ENCODE assay signal across 13 mouse cellular contexts in the genomic region with DNA sequence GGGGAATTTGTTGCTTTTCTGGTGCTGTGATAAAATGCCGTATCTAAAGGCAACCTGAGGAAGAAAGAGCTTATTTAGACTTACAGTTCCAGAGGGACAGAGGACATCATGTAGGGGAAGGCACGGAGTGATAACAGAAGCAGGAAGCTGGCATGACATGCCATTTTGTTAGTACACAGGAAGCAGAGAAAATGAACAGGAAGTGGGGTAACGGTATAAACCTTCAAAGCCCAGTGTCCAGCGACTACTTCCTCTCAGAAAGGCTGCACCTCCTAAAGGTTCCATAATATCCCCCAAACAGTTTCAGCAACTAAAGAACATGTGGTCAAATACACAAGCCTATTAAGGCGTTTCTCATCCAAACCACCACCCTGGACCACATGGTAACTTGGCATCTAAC. TPM values are rescaled to one million over a fixed set of nuclear protein-coding genes. Genes with fewer than 3 reads are reported as not detected.
DNase-seq lines count a peak whose midpoint lies in the region; ATAC-seq and TF ChIP-seq lines count a peak whose summit lies in the region.
"Had no signal": no experiment of that assay in that cellular context is flagged by ENCODE, and none has a peak within 500 bp of the region (broad histone marks: within the 10 kb centered on the region; RNA-seq: fewer than 3 reads in every experiment).

No protein-coding gene starts in this region.

- TF ChIP-seq POLR2A in spleen, adult 2 months (IDR thresholded peaks at IDR 0.05; ENCODE audit: low read depth, low read length) = no peak

- H3K27ac ChIP-seq in heart, embryonic 11.5 days (ENCODE audit: low read depth, low read length) = peak overlapping the region; percentile 35
- H3K27ac ChIP-seq in spleen, adult 2 months (ENCODE audit: insufficient read depth, low read length) = peak overlapping the region; percentile 29; the same call in 1 of the 2 replicates
- H3K27ac ChIP-seq in heart, embryonic 16.5 days (ENCODE audit: low read length) = peak overlapping the region; percentile 26
- H3K27ac ChIP-seq: layer of hippocampus, adult 2 months; limb, embryonic 13.5 days; neural tube, embryonic 12.5 days had no signal

- TF ChIP-seq CTCF in spleen, adult 2 months (IDR thresholded peaks at IDR 0.05; ENCODE audit: extremely low read depth, insufficient read depth, insufficient read length, insufficient replicate concordance) = no peak

- no peak for ATAC-seq in heart, embryonic 11.5 days (replicated peaks; ENCODE audit: insufficient number of reproducible peaks, low FRiP score, low TSS enrichment)
- ATAC-seq in heart, embryonic 16.5 days (replicated peaks; ENCODE audit: extremely low read depth, insufficient read depth, low FRiP score) = no peak
- ATAC-seq in neutrophil, adult 5-6 weeks (ENCODE audit: extremely low read depth, insufficient number of reproducible peaks, low FRiP score, poor library complexity, severe bottlenecking) = peak; percentile 44; the same call in 1 of the 2 replicates

- no peak overlapping the region for H3K4me2 ChIP-seq in heart, embryonic 11.5 days
- H3K4me2 ChIP-seq in heart, embryonic 16.5 days (ENCODE audit: low read depth, low read length) = no peak overlapping the region
- H3K4me2 ChIP-seq: limb, embryonic 13.5 days; midbrain, embryonic 11.5 days; neural tube, embryonic 12.5 days had no signal

- no peak overlapping the region for H3K4me3 ChIP-seq in heart, embryonic 11.5 days (ENCODE audit: low read depth, low read length)
- no peak overlapping the region for H3K4me3 ChIP-seq in spleen, adult 2 months (ENCODE audit: extremely low read depth, insufficient read depth, insufficient read length)
- H3K4me3 ChIP-seq in heart, embryonic 16.5 days (ENCODE audit: low read length) = no peak overlapping the region
- H3K4me3 ChIP-seq: layer of hippocampus, adult 2 months; limb, embryonic 13.5 days; neural tube, embryonic 12.5 days had no signal

- no peaks in the 10 kb centered on the region for H3K27me3 ChIP-seq in heart, embryonic 11.5 days (ENCODE audit: control insufficient read depth, insufficient read depth, low read length)
- no peaks in the 10 kb centered on the region for H3K27me3 ChIP-seq in spleen, adult 2 months (ENCODE audit: control insufficient read depth, insufficient read depth, low read length)
- H3K27me3 ChIP-seq in heart, embryonic 16.5 days (ENCODE audit: control insufficient read depth, insufficient read depth, low read length) = no peaks in the 10 kb centered on the region
- H3K27me3 ChIP-seq: CH12.LX; limb, embryonic 13.5 days; neural tube, embryonic 12.5 days had no signal

- no peaks in the 10 kb centered on the region for H3K36me3 ChIP-seq in heart, embryonic 11.5 days (ENCODE audit: control insufficient read depth, insufficient read depth, low read length)
- H3K36me3 ChIP-seq in spleen, adult 2 months (ENCODE audit: control insufficient read depth, insufficient read depth, low read length) = no peaks in the 10 kb centered on the region
- H3K36me3 ChIP-seq in heart, embryonic 16.5 days (ENCODE audit: control insufficient read depth, insufficient read depth) = no peaks in the 10 kb centered on the region
- H3K36me3 ChIP-seq: limb, embryonic 13.5 days; neural tube, embryonic 12.5 days had no signal

- no peak for DNase-seq in heart, postnatal 4 days
- no peak for DNase-seq in spleen, adult 2 months (ENCODE audit: low read depth in 1 of 2, low spot score in 2 of 2)
- DNase-seq in spleen, postnatal 14 days (ENCODE audit: low spot score in 2 of 2) = no peak
- no peak for DNase-seq in embryo, embryonic 11 days
- DNase-seq in embryo, embryonic 9.5 days (ENCODE audit: extremely low spot score) = no peak

- no peaks in the 10 kb centered on the region for H3K9me3 ChIP-seq in heart, embryonic 11.5 days (replicated peaks; ENCODE audit: control insufficient read depth, low read length)
- no peaks in the 10 kb centered on the region for H3K9me3 ChIP-seq in heart, embryonic 16.5 days (replicated peaks; ENCODE audit: control insufficient read depth, low read length)
- H3K9me3 ChIP-seq: limb, embryonic 13.5 days; neural tube, embryonic 12.5 days had no signal

- peaks cover 19% of the 10 kb centered on the region for H3K4me1 ChIP-seq in heart, embryonic 11.5 days (ENCODE audit: control insufficient read depth, insufficient read depth, low read length)
- peaks cover 11% of the 10 kb centered on the region; the same call in 1 of the 2 replicates for H3K4me1 ChIP-seq in spleen, adult 2 months (ENCODE audit: control insufficient read depth, insufficient read depth, insufficient read length)
- peaks cover 36% of the 10 kb centered on the region for H3K4me1 ChIP-seq in heart, embryonic 16.5 days (ENCODE audit: control insufficient read depth, insufficient read depth, low read length)

- H3K9ac ChIP-seq in heart, embryonic 11.5 days (ENCODE audit: low read depth, low read length) = no peak overlapping the region
- no peak overlapping the region for H3K9ac ChIP-seq in heart, embryonic 16.5 days (ENCODE audit: low read length)
- H3K9ac ChIP-seq: limb, embryonic 13.5 days; neural tube, embryonic 12.5 days had no signal

- WGBS in heart, embryonic 11.5 days (ENCODE audit: insufficient replicate concordance) = 62% methylated on average over 5 of the region's 5 CpGs
- 28% methylated on average over 5 of the region's 5 CpGs for WGBS in spleen, adult 2 months
- WGBS in heart, embryonic 16.5 days = 66% methylated on average over 5 of the region's 5 CpGs

RNA-seq across cellular contexts. Expression of a gene that starts 10.2 kb away (rescaled TPM):
- polyA plus RNA-seq in heart, embryonic 11.5 days (2014; fragmentation: Nextera tagmentation; extraction: Ambion mirVana) = 9.7 and 11.4 TPM in 2 replicates
- 10 to 100 TPM; 75.1 to 77.4 TPM for total RNA-seq in heart, postnatal 4 days (2021)
- 20.4 and 24.4 TPM in 2 replicates for polyA plus RNA-seq in spleen, adult 2 months (2012; rRNA removed)
- polyA plus RNA-seq in heart, embryonic 16.5 days (2015; fragmentation: Nextera tagmentation; extraction: Ambion mirVana) = 6.7 and 7.3 TPM in 2 replicates
- total RNA-seq in neutrophil, adult 5-6 weeks (2017) = 21.6 and 25.8 TPM in 2 replicates
